Mouse (Mus musculus): ENCODE results near the gene Uchl1. TPM values are rescaled to one million over a fixed set of nuclear protein-coding genes. Genes with fewer than 3 reads are reported as not detected.

The Uchl1 gene
- 1 to 10 TPM; 8.5 to 8.8 TPM for total RNA-seq (2021)

DNA sequence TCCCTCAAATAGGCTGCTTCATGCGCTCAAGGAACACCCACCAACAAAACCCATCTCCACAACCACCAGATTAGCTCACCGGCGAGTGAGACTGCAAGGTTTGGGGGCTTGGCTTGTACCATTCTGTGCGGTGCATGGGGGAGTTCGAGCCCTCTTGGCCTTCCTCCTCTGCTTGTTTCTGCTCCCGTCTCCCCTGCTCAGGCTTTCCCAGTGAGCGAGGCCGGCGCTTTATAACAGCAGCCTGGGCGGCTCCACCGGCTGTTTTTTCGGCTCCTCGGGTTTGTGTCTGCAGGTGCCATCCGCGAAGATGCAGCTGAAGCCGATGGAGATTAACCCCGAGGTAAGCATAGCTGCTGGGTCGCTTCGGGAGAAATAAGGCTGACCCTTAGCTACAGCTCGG is at the start of gene Uchl1:
Gene Uchl1, plus strand, starts transcription at position 109 of the 400 bp plus-strand sequence.
- intact Hi-C loops (cut with DNase I): no loop called here
- peak; percentile 29 to 36 for DNase-seq

DNA sequence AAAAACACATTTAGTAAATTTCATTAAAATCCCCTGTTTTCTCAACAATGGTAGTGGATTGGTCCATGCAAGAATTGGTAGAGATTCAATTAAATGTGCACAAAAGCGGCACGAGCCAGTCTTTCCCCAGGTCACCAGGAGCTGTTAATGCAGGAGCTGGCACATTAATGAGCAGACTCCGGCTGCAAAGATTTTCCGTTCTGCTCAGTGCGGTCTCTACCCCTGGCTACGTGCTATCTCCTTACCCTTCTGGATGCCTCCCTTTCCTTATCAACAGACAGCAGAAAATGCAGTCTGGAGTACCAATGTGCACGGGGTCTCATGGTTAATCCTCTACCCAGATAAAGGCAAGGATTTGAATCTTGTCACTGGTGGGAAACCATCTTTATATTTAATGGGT is 48.1 kb upstream of the Uchl1 start:
- DNase-seq: no peak
- intact Hi-C loops (cut with DNase I): loop anchor here (10.0 kb wide), 1 partner anchor 363 kb away; no protein-coding TSS in a partner anchor

DNA sequence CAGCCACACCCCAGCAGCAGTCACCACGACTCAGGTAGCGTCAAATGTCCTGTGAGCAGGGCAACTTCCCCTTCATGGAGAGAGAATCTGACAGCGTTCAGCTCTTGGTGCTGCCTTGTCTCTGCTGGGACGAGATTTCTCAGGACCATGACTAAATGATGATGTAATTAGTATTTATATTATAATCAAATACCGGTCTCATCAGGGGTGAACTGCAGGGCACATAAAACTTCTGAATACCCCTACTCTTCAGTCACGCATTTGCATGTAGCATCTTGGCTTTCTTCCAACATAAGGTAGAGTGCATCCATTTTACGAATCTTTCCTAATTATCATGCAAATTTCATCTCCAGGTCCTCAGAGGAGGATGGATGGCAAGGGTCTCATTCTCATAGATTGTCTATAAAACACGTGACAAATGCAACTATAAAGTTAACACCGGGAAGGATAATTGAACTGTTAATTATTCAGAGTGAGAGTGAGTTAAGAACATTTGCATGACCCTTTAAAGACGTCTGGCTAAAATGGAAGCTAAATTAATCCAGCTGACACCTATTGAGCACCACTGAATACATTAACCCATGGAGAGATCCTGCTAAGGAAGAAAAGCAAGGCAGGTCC is 40.3 kb upstream of the Uchl1 start:
- intact Hi-C loops (cut with DNase I): no loop called here

DNA sequence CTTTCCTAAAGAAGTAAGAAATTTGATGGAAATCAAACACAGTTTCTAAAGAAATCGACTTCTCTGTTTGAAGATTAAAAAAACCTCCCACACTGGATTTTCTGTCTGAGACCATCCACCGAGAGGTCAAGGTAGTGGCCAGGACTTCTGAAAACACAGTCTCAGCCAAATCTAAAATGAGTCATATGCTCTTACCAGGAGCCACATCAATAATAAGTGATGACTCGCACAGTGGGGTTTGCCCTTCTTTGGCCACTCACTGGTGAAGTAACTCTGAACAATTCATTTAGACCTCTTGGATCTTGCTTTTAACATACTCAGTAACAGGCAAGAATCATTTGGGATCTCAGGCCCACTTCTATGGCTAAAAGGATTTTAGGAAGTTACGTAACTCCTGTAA is 33.7 kb upstream of the Uchl1 start:
- DNase-seq: no peak
- intact Hi-C loops (cut with DNase I): no loop called here

More for the DNA sequence above, 40.3 kb upstream of the Uchl1 start:
- DNase-seq: no peak

DNA sequence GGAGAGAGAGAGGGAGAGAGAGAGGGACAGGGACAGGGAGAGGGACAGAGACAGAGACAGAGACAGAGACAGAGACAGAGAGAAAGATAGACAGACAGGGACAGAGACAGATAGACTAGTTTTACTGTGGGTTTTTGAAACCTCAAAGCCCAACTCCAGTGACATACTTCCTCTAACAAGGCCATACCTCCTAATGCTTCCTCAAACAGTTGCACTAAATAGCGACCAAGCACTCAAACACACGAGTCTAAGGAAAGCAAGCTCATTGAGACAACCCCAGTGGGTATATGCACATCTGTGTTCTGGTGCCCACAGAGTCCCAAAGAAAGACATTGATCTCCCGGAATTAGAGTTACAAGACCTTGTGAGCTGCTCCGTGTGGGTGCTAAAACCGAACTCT is 32.6 kb upstream of the Uchl1 start:
- DNase-seq: no peak
- intact Hi-C loops (cut with DNase I): no loop called here

- no peak for DNase-seq
- intact Hi-C loops (cut with DNase I): no loop called here
Observed at GRCm38 (mm10) chr5:66647504-66647903, 28.4 kb upstream of the Uchl1 start.

GRCm38 (mm10) chr5:66654220-66654619 is 21.7 kb upstream of the Uchl1 start:
- intact Hi-C loops (cut with DNase I): no loop called here
- peak; percentile 19 to 30 for DNase-seq

- DNase-seq: no peak
- intact Hi-C loops (cut with DNase I): no loop called here
Observed at GRCm38 (mm10) chr5:66675189-66675890, 551 bp upstream of the Uchl1 start.

- DNase-seq: peak; percentile 21 to 34
- intact Hi-C loops (cut with DNase I): no loop called here
Observed at GRCm38 (mm10) chr5:66676457-66677117, 696 bp downstream of the Uchl1 start.

- intact Hi-C loops (cut with DNase I): no loop called here
- no peak for DNase-seq
Observed at GRCm38 (mm10) chr5:66677411-66678345, 1.8 kb downstream of the Uchl1 start.

DNA sequence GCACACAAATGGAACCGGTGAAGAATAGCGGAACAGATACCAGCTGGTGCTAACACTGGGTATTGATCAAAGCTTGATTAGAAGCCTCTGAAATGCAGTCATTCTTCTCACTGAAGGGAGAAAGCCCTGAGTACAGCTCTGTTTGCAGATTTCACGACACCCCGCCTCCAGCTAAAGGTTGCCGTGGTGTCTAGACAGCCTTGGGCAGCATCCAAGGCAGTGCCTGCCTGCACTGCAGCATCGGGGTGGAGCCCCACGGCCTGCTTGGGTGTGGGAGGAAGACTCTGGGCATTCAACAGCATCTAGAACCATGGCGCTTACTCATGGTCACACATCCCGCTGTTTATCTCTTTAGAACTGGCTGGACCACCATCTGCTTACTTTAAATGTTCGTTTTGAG is 3.3 kb downstream of the Uchl1 start:
- no peak for DNase-seq
- intact Hi-C loops (cut with DNase I): no loop called here

DNA sequence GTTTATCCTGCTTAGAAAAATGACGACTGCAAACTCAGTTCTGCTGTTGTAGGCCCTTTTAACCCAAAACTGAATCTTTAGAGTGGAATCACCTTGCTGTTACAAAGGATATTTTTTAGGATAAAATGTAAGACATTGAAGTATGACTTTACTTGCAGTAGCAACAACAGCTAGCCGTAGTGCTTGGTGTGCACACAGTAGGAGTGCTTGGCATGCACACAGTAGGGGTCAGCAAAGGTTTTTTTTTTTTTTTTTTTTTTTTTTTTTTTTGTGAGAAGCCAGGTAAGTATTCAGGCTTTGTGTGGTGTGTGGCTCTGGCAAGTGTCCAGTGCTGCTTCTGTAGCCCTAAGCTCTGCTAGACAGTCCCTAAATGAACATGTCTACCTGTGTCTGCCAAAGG is 10.0 kb downstream of the Uchl1 start:
- no peak for DNase-seq
- intact Hi-C loops (cut with DNase I): no loop called here

GRCm38 (mm10) chr5:66686863-66687262 is 11.0 kb downstream of the Uchl1 start:
- no peak for DNase-seq
- intact Hi-C loops (cut with DNase I): no loop called here

- DNase-seq: no peak
- intact Hi-C loops (cut with DNase I): no loop called here
Observed at GRCm38 (mm10) chr5:66687737-66688136, 11.8 kb downstream of the Uchl1 start.

- intact Hi-C loops (cut with DNase I): no loop called here
- DNase-seq: no peak
Observed at GRCm38 (mm10) chr5:66688286-66688685, 12.4 kb downstream of the Uchl1 start.

GRCm38 (mm10) chr5:66689796-66690195 is 13.9 kb downstream of the Uchl1 start:
- intact Hi-C loops (cut with DNase I): no loop called here
- DNase-seq: no peak

DNA sequence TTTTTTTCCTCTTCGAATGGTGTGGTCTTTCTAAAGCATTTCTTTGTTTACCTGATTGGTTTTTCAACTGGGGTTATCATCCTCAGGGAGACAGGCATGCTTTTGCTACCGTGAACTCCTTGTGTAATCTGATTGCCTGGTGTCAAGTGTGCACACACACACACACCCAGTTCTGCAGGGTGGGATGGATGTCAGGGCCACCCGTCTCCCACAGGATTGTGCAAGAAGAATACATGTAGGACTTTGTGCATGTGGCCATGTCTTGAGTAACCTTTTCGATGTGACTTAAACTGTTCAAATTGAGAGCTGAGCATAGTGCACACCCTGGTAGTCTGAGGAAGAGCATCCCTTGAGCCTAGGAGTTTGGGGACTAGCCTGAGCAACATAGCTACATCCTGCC is 17.3 kb downstream of the Uchl1 start:
- intact Hi-C loops (cut with DNase I): no loop called here

GRCm38 (mm10) chr5:66697119-66697518 is 21.2 kb downstream of the Uchl1 start:
- peak; percentile 33 to 43 for DNase-seq
- intact Hi-C loops (cut with DNase I): loop anchor here (2.0 to 5.0 kb wide), 2 partner anchors 300 to 542 kb away; no protein-coding TSS in a partner anchor

More for the DNA sequence above, 17.3 kb downstream of the Uchl1 start:
- no peak for DNase-seq

GRCm38 (mm10) chr5:66699911-66700310 is 24.0 kb downstream of the Uchl1 start:
- intact Hi-C loops (cut with DNase I): loop anchor here (1.0 to 5.0 kb wide), 3 partner anchors 297 to 531 kb away; no protein-coding TSS in a partner anchor
- DNase-seq: no peak

DNA sequence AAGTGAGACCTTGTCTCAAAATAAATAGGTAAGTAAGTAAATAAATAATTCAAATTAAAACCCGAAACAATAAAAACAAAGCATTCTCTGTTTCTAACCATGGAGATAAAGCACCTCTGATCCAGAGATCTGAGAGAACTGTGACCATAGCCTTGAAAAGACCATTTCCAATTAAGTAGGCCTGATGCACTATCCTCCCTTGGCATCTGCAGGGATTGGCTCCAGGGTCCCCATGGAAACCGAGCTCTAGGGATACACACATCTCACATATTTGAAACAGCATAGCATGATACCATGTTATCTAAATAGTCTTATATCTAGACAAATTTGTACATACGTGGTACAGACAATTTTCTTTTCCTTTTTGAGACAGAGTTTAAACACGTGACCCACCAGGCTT is 26.1 kb downstream of the Uchl1 start:
- intact Hi-C loops (cut with DNase I): loop anchor here (2.0 kb wide), 1 partner anchor 309 kb away; no protein-coding TSS in a partner anchor
- no peak for DNase-seq
